Mouse (Mus musculus) heart, adult 18-20 months (tissue): ENCODE results near the gene Camta2. TPM values are rescaled to one million over a fixed set of nuclear protein-coding genes. Genes with fewer than 3 reads are reported as not detected.

Experiments
- DNase-seq, 2 experiments: peaks; one replicate each; pipeline ENCODE4 v3.0.0; 2021 to 2022; ENCODE audit warnings: mixed read lengths in 1 of 2
- total RNA-seq, 2 experiments: library from RNA; stranded (reverse); gene quantifications; 2 replicates each; pipeline ENCODE4 v1.2.3; 2021

Camta2 gene
- total RNA-seq, 2 experiments from 2014 or later: 34.0 to 36.9 TPM

DNA sequence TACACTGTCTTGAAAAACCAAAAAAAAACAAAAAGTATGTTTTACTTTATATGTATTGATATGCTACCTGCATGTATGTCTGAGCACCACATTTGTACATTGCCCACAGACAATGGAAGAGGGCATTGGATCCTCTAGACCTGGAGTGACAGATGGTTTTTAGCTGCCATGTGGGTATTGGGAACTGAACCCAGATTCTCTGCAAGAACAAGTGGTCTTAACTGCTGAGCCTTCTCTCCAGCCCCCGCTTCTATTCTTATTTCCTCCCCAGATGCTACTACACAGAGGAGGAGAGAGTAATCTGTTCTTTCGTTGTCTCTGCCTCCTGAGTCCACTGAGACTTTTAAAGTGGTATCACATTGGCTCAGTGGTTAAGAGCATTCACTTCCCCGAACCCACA lies 5.6 kb upstream of the Camta2 start:
- DNase-seq: no peak

DNA sequence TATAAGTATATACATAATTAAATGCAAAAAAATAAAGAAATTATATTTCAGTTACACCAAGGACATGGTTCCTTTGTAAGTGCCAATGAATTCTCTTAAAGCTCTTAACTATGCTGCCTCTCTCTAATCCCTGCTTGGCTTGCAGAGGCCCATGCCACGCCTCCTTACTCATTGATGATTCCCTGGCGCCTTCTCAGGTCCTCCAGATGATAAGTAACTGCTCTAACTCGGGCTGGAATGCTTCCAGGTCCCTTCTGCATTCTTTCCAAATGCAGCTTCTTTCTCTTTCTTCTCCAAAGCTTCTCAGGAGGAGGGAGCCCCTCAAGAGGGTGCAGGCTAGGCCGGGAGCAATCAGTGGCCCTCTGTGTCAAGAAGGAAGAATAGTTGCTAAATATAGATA lies 1.7 kb upstream of the Camta2 start:
- DNase-seq: peak in 1 of 2 experiments; percentile 3

DNA sequence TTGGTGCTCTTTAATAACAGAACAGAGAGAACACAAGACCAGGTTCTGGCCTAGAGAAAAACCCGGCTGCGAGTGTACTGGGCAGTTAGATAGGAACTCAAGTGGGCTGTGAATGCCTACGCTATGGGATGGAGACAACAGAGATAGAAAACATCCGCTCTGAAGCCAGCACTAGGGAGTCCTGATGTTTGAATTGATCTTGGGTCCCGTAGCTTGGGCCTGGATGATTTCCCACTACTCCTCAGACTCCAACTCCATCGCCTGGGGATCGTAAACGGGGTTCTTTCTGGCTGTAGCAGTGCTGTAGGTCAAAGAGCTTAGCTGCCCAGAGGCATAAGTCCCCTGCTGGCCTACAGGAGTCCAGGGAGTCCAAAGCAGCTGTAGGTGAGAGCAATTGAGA lies 467 bp upstream of the Camta2 start:
- DNase-seq: peak in 1 of 2 experiments; percentile 38

DNA sequence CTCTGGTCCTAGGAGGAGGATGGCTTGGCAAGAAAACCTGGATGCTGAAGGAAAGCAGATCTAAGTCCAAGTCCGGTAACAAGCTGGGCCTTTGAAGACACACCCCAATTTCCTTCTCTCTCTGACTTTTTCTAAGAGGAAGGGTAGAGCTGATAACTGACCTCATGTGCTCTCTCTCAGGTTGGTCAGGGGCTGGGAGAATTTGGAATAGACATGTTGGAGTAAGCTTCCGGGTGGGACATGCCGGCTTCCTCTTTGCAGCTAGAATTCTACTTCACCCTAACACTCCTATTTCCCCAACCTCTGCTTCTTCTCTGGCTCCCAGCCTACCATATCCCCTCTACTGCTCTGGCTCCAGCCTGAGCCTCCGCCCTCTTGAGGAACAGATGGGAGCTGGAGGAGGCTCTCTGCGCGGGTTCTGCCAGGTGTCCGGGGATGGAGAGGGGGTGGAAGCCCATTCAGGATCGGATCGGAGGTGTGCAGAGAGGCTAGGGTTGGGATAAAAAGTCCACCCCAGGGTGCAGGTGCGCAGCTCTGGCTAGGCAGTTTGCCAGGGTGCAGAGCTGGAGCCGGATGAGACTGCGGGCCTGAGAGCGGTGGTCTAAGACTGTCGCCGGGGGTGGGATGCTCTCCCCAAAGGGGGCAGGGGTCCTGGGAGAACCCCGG lies 871 bp downstream of the Camta2 start:
- peak; percentile 46 to 66 for DNase-seq

DNA sequence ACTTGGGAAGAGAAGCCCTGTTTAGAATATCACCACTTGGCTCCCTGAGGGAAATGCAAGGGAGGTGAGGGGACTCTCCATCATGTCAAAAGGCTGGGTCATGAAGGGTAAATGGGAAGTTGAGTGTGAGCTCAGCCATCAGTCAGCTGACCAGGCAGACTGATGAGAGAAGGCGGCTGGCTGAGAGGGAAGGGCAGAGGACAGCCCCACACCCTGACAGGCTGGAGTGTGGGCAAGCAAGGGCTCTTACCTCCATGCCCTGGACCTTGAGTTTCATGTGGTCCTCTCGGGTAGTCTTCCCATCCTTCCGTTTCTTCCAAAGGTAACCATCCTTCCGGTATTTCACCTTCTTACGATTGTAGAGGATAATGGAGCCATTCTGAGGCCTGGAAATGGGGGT lies 4.3 kb downstream of the Camta2 start:
- DNase-seq: no peak

DNA sequence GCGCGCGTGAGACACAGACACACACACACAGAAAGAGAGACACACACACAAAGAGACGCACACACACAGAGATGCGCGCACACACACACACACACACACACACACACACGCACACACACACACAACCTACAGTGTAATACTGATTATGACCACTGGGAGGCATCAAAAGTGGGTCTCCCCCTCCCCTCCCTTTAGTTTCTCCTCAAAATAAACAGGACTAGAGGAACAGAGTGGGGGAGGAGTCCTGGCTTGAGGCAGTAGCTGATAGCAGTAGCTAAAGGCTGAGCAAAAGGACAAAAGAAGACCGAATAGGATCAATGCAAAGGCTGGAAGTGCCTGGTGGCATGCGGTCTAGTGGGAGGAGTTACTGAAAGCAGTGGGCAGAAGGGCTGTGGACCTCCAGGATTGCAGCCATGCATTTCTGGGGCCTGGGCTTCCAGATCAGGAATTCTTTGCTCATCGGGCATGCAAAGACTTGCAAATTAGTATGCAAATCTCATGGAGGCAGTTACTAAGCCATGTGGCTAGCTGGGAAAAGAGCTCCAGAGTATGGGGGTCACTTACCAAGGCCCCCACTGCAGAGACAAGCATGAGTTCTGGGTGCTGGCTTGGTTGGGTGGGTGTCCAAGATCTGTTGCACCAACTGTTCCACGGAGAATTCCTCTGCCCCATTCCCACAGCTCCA lies 5.9 kb downstream of the Camta2 start:
- no peak for DNase-seq

DNA sequence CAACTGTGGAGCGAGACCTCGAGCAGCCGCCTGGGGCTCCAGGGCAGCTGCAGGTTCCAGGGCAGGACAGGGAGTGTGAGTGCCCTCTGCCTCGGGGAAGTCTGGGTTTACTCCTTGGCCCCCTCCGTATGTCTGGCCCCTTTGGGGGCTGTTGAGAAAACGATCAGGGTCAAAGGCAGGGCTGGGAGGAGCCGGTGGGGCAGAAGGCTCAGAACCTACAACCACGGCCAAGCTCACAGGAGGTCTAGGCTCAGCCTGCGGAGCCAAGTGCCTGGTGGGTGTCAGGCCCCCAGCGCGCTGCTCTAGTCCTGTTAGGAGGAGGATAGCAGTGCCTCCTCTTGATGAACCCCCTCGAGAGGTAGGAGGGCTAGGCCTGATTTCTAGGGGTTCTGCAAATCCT lies 6.7 kb downstream of the Camta2 start:
- DNase-seq: no peak

DNA sequence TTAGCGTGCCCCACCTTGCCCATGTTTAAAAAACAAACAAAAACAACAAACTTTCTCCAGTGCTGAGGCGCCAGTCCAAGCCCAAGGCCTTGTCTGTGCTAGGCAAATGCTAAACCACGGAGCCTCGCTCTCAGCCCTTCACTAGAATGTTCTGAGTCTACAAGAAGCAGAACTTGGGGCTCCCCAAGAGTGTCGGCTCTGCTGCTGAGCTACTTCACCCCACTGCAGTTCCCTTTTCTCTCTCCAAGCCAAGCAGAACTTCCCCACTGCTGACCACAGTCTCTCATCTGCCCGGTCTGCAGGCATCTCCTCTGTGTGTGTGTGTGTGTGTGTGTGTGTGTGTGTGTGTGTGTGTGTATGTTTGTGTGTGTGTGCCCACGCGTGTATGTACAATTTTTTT lies 8.0 kb downstream of the Camta2 start:
- DNase-seq: peak; percentile 22 to 70

DNA sequence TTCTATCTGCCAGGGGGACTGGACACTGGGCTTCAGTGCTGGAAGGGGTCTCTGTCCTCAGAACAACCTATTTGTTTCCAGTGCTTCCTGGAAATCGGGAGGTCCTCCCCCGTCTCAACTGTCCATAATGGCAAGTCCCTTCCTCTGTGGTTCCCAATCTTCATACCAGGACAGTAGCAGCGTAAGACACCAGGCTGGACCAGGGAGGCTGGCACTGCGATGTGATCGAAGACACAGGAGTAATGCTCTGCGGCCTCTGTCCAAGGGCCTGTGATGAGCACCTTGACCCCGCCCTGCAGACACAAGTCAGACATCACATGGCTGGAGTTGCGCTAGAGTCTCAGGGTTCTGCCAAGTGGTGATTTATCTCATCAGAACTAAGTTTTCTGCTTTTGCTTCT lies 8.5 kb downstream of the Camta2 start:
- peak in 1 of 2 experiments; percentile 8 for DNase-seq

DNA sequence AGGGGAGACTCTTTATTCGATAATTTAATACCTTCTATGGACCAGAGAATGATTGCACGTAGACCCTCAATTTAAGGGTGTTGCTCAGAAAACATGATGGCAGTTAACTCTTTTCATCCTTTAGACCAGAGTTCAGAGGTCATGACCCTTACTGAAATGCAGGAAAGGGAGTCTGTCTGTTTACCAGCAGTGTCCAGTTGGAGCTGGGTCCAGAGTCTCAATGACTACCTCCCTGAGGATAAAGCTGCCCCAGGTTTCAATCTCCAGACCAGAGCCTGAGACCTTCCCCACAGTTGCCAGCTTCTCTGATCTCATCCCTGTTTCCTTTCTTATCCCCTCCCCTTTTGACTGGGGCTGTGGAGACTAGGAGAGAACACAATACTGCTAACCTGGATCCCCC lies 9.3 kb downstream of the Camta2 start:
- DNase-seq: no peak

DNA sequence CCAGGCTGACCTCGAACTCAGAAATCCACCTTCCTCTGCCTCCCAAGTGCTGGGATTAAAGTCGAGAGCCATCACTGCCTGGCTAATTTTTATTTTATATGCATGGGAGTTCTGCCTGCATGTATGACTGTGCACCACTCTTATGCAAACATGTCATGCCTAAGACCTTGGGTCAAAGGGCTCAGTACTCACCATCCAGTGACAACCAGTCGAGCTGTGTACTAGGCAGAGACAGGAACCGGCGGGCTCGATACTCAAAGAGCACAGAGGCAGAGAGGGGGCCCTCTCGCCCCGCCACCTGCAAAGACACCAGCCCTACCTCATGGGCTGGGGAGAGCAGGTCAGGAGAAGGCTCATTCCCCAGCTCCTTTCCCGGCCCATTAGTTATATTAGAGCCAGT lies 9.8 kb downstream of the Camta2 start:
- DNase-seq: no peak

DNA sequence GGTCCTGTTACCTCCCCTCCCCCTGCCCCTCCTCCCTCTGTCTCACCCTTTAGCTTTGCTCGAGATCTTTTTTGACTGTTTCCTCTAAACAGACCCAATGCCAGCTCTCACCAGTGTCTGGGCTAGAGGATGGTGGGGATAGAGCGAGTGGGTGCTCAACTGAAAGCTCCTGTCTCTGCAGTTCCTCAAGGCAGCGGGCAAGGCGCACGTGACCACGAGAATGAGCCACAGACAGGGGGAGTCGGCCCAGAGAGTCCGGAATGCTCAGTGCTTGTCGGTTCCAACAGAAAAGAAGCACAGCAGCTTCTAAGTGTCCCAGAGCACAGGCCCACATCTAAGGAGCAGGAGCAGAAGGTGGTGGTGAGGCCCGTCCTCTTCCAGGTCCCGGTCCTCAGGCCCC lies 13.4 kb downstream of the Camta2 start:
- DNase-seq: peak in 1 of 2 experiments; percentile 6

DNA sequence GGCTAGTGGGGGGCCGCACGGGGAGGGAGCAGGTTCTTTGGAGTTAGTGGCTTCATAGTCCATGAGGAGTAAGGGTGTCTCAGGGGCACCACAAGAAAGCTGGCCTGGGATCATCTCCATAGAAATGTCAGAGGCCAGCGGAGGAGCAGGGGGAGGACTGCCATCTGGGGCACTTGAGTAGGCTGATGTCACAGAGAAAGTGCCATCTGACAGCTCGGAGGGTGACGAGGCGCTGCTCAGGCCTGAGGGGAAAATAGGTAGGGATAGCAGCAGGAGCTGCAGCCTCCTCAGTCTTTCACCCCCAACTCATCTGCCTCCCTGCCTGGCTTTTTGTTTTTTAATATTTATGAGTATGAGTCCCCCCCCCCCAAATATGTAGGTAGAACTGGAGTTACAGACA lies 13.9 kb downstream of the Camta2 start:
- no peak for DNase-seq

DNA sequence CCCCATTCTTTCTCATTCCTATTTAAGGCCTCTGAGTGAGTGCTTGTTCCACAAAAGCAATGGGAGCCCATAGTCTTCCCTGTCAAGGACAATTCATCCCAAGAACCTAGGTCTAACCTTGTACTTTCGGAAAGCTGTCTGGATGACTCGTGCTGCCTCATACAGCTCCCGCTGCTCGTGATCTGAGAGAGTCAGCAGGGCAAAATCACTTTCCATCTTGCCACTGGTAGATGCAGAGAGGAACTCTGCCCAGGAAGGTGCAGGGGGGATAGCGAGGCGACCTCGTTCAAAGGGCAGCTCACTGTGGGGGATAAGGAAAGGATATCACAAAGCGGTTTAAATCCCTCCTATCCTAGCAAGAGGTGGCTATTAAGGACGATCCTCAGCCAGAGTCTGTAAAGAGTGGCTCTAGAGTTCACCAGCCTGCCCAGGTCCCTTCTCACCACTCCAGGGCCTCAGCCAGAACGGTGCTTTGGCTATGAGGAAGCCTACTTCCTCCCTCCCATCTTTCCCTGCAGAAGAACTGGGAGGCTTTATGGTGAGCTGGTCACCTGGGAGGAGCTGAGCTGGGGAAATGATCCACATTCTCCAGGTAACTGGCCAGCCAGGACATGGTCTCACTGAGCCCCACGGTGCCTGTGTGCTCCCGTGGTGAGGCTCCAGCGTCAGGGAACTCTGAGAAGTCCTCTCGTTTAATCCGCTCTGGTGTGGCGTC lies 16.4 kb downstream of the Camta2 start:
- no peak for DNase-seq

DNA sequence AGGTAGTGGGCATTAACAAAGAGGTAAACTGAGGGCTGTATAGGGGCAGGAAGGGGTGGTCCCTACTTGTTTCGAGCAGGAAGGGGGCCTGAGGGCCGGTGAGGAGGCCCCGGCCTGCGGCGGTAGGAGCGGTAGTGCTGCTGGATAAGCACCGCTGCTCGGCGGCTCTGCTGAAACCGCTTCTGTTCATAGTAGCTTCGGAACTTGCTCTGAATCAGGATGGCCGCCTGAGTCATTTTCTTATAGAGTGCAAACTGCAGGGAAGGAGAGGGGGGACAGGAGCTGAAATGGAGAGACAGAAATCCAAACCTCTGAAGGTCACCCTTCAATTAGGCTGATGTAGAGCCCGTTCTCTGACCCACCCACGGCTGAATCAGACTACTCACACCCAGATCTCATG lies 17.4 kb downstream of the Camta2 start:
- DNase-seq: peak in 1 of 2 experiments; percentile 9

DNA sequence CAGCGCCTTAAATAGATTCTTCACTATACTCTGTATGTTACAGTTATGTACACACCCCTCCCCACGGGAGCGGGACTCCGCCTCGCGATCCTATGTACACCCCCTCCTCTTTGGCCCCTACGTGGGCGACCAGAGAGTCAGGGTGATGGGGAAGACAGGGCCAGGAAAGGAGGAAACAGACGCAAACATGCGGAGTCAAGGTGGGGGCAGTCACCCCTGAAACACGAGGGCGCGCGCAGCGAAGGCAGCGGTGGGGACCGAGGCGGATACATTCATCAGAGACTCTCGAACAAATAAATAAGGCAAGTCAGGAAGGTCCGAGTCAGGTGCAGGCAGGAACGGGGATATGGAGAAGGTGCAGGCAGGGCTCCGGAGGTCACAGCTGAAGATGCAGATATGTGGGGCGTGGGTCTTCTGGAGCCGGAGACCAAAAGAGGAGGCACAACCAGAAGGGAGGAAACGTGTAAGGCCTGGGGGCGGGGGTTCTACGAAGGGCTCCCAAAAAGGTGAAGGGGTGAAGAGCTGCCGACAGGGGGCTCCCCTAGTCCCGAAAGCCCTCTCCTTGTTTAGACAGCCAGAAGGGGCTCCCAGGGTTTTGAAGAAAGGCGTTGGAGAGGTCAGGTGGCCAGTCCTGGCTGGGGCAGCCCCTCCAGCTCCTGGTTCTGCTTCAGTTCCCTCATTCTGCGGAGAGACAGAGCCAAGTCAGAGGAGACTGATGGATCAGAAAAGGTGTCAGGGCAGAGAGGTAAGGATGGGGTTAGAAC lies 18.1 kb downstream of the Camta2 start:
- DNase-seq: peak; percentile 80 to 81

DNA sequence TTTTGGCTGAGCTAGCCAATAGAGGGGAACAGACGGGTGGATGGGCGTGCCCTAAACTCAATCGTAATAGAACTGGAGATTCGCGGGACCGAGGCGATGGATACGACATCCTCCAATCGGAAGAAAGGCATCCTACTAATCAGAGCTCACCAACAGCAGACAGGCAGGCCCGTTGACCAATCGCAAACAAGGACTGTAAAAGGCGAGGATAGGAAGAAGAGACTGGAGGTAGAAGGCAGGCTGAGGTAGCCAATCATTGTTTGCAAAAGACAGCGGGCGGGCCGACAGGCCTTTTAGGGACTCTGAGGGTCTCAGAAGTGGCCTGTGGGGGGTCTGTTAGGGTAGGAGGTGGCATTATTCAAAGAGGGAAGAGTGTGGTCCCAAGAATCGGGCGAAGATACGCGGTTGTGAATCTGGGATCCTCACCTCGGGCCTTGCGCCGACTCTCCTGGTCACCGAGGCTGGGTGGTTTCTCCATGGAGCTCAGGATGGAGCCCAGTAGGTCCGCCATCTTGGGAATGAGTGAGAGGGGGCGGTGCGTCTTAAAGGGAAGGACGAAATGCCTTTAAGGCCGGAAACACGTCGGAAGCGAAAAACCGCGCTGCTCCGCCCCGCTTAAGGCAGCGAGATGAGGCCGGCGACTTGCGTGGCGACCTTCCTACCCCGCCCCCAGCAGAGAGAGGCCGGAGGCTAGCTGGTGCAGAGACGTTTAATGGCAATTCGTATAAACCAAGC lies 19.0 kb downstream of the Camta2 start, which contains the start of gene Spag7:
TSS of gene Spag7 (minus strand) at position 646 of the 735 bp plus-strand sequence.
- peak; percentile 99 to 100 for DNase-seq

DNA sequence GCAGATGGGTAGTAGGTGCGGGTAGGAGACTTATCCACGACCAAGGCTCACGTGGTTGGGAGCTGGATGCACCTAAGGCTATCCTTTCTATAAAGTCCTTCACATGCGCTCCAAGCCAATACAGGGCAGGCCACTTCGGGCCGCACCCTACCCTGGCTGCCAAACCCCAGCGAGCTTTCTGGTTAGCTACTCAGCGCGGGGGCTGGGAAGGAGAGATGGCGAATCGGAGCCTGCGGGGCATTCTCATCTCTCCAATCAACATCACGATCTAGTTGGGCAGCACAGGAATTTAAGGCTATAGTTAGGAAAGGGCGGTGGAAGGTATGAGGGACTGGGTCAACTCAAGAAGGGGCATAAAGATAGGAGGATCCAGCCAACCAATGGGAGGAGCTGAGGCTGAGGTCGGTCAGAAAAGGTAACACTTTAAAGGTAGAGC lies 19.6 kb downstream of the Camta2 start:
- no peak for DNase-seq

DNA sequence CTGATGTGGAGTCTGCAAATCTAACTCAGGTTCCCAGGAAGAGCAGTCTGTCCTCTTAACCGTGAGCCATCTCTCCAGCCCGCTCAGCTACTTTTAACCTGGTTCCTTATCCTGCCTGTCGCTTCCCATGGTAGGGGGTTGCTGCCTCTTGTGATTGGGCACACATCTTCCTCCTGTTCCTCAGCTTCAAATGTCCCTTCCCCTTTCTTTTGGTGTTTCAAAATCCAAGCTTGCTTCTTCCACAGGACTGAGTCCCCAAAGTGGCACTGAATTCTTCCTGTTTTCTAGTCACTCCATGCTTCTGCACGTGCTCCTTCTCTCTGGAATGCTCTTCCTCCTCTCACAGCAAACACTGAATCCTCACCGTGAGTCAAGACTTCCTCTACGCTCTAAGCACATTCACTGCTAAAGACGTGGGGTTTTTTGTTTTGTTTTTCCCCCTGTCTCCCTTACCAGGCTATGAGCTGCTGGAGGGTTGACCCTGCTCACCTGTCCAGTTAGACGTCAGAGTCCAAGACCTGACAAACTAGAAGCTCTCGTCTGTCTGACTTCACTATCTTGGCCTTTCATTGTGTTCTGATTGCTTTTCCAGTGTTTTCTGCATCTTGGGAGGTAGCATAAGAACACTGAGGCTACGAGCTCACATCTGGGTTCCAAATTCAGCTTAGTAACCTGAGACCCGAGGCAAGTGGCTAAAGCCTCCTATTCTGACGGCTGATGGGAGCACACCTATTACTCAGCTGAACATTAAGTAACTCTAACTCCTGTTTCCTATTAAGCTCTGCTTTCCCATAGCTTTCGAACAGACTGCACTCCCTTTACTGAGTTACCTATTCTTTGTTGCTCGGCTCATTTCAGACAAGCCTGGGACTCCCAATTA lies 20.4 kb downstream of the Camta2 start:
- no peak for DNase-seq

DNA sequence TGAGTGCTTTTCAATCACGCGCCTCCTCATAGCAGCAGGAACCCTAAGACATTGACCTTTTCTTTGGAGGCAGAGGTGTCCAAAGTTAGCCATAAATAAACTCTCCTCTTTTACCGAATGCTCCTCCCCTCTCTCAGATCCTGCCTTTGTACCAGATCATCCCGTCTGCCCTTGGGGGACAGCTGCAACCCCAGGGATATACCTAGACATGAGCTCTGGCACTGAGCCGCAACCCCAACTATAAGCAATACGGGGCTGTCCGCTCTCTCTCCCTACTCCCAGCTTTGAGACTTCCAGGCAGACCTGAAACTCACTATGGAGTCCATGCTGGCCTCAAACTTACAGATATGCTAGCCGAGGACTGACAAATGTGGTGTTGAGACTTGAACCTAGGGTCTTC lies 21.2 kb downstream of the Camta2 start:
- DNase-seq: no peak

DNA sequence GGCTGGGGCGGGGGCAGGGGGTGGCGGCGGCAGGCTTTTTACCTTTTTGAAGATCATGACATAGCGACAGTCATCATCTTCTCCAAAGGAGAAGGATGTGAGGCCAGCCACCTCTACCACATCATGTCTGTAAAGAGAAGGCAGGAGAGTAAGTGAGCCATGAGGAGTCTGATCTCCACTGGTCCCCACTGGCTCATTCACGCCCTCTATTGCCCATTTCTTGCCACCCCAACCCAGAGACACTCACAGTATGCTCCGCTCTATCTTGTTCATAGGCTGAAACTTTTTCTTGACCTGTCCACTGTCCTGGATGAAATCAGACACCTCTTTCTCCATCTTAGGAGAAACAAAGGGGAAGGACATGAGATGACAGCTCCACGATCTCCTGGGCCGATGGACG lies 23.2 kb downstream of the Camta2 start:
- DNase-seq: no peak
